Mouse (Mus musculus) adrenal gland, adult (tissue): ENCODE measurements around the gene Fbxo11.

Experiments
- DNase-seq, 2 experiments: peaks; one replicate each; pipeline ENCODE4 v3.0.0; 2022 to 2023; ENCODE audit warnings: low spot score in 1 of 2; ENCODE audit not compliant: inconsistent age in 2 of 2

Gene Fbxo11

GRCm38 (mm10) chr17:88067202-88067901 lies 2.3 kb upstream of the Fbxo11 start:
- DNase-seq, result peak in 1 of 2 experiments; percentile 42

DNA sequence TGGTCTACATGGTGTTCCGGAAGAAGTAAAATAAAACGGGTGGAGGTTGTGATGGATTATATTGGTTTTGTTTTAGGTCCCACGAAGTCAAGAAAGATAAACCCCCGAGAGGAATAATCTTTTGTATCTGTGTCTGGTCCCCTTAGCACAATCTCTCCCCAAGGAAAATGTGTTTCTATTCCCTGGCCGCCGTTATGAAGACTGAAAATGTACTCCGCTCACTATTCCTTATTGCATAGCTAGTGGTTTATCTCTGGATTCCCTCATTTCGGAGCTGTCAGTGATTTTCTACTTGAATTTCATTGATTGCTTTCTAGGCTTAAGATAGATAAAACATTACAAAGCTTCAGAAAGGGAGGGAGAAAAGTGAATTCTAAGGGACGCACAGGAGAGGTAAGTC lies 1.7 kb upstream of the Fbxo11 start:
- peak in 1 of 2 experiments; percentile 63 for DNase-seq

DNA sequence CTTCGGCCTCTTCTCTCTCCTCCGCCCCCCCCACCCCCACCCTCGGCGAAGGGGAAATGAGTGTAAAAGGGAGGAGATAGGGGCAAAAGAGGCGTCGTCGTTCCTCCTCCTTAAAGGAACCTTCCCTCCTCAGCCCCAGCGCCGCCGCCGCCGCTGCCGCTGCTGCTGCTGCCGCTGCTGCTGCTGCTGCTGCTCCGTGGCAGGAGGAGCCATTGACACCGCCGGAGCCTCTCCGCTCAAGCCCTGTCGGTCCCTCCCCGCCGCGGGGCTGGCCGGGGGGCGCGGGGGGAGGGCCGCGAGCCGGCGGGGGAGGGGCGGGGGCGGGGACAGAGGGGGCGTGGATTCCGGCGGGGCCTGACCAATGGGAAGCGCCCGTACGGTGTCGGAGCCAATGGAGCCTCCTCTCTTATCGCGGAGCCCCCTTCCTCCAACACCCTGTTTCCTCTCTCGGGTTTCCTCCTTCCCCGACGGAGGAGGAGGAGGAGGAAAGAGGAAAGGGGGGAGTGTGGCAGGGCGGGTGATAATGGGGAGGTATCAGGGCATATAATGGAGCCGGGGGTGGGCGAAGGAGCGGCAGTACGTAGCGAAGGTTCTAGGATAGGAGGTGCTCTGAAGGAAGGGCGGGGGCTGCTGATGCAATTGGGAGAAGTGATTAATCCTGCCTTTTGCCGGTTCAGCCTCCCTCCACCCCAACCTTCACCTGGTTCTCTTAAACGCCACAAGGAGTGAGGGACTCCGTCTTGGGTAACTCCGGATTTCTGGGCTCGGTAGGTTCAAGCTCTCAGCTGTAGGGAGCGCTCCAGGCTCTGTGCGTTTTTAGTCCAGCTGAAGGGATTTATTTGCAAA lies 933 bp upstream of the Fbxo11 start:
- DNase-seq, result peak; percentile 95 to 98

- DNase-seq, result peak; percentile 74 to 88
Observed at GRCm38 (mm10) chr17:88064347-88065030, 602 bp downstream of the Fbxo11 start.

GRCm38 (mm10) chr17:88063980-88064346 lies 1.1 kb downstream of the Fbxo11 start:
- peak; percentile 78 to 93 for DNase-seq

DNA sequence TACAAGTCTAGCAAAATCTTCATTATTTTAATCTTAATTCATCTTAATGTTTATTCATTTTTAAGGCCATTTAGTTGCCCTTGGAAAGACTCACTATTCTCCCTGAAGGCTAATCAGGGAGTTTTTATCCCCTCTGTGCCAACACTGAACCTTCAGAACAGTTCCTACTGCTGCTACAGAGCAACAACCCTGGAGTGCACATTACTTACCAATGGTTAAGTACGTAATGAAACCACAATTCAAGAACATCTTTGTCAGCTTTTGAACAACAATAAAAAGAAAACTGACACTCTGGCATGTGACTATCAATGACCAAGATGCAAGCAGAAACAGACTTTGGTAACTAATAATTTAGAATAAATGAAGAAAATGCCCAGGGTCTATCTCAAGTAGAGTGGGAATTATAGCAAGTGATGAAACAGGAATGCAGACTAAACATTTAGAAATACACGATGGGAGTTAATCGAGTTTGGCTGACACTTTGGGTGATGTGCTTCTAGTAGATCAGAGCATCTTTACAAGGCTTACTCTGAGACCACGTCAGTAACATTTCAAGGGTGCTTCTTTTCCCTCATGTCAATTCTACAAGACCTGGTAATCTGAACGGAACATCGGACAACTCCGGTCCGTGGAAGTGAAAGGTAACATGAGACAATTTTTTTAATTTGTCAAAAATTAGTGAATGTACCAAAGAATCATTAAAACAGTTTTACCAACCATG lies 2.1 kb downstream of the Fbxo11 start:
- DNase-seq, result peak in 1 of 2 experiments; percentile 55

DNA sequence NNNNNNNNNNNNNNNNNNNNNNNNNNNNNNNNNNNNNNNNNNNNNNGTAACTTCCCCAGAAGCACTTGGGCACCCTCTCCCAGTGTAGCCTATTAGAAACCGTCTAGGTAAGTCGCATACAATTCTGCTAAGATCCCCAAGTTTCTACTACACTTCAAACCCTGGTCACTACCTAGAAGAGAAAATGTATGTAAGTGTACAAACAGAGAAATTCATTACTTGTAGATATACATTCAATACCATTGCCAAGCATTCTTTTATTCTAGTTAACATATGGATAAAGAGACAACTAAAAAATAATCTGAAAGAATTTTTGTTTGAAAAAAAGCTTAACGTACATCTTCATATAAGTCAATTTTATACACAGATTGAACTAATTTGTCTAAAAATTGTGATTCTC lies 3.1 kb downstream of the Fbxo11 start:
- no peak for DNase-seq

DNA sequence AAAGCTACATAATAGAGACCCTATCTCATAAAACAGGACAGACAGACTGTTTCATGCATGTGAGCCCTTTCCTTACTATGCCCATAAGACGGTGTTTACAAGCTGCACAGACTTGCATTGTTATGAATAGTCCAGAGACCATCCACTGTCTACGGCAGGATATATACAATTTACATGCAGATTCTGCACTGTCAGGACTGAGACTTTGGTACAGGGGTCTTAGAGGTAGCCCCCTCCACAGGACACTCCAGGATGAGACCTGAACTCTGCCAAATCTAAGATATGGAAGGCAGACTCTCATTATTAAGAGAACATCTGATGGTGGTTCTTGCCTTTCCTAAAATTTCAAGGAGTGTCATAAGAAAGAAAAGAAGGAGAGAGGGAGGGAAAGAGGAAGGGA lies 6.8 kb downstream of the Fbxo11 start:
- DNase-seq, result peak in 1 of 2 experiments; percentile 28

GRCm38 (mm10) chr17:88057846-88058245 lies 7.2 kb downstream of the Fbxo11 start:
- DNase-seq, result peak in 1 of 2 experiments; percentile 34

- DNase-seq, result no peak
Observed at GRCm38 (mm10) chr17:88051679-88052078, 13.4 kb downstream of the Fbxo11 start.

DNA sequence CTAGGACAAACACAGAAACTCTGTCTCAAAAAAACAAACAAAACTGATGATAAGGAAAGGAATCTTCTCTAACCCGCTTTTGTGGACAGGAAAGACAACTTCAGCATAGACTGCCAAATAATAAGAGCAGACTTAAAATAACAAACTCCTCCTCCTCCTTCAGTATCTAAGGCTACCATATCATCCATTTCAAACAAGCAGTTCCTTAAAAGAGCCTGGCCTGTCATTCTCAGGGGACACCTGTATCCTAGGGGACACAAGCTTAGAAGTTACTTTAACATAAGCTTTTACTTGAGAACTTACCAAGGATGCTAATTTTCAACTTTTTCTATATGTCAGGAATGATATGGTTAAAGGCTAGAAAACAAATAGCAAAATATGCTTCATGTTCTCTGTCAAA lies 14.2 kb downstream of the Fbxo11 start:
- no peak for DNase-seq

GRCm38 (mm10) chr17:88050318-88050717 lies 14.8 kb downstream of the Fbxo11 start:
- no peak for DNase-seq

DNA sequence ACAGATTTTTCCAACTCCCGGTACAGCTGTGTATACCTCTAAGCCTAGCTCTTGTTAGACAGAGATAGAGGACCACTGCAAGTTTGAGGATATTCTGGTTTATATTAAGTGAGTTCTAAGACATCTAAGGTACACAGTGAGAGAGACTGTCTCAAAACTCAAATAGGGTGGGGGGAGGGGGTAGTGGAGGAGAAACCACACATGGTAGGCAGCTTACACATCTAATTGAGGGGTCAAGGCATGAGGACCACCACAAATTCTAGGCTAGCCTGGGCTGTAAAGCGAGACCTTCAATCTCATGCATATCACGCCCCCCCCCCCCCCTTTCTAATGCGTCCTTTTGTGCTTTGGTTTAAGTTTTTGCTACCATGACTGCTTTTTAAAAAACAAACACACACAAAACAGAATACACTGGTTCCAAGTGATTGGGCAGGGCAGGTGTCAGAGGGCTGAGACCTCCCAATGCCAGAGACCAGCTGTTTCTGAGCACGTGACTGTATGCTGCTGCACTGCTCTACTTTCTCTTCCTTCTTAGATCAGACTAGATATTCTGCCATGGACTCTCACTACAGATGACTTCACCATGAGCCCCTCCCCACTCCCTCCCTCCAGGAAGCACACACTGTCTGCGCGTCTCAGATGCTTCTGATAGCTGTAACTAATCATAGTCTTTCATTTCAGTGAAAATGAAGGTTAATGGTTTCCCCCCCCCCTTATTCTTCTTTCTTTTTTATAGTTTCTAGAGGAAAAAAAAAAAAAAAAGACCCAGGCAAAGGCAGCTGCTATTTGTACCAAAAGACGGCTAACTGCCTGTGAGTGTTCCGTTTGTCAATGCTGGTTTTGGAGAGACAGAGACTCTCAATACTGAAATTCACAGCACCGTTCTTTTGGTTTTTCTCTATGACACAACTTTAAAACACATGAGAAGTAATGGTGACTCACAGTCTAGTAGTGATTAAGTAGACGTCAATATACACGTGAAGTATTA lies 22.7 kb downstream of the Fbxo11 start:
- peak in 1 of 2 experiments; percentile 35 for DNase-seq

GRCm38 (mm10) chr17:88040810-88041209 lies 24.3 kb downstream of the Fbxo11 start:
- DNase-seq, result no peak

GRCm38 (mm10) chr17:88034418-88034817 lies 30.7 kb downstream of the Fbxo11 start:
- no peak for DNase-seq

DNA sequence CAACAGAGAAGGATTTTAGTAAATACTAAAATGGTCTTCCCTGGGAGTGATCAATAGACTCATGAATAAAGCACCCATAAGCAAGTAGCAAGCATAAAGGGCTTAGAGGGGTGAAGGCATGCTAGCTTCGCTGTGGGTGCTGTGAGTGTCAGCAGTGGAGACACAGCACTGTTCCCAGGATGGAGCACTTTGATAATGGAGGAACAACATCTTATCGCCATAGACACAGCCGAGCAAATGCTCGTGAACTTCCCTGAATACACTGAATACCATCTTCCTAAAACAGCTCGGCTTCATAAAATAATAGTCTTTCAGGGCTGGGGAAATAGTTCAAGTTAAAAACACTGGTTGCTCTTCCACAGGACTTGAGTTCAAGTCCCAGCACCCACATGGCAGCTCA lies 33.3 kb downstream of the Fbxo11 start:
- peak in 1 of 2 experiments; percentile 18 for DNase-seq

GRCm38 (mm10) chr17:88029194-88029970 lies 35.7 kb downstream of the Fbxo11 start:
- no peak for DNase-seq

DNA sequence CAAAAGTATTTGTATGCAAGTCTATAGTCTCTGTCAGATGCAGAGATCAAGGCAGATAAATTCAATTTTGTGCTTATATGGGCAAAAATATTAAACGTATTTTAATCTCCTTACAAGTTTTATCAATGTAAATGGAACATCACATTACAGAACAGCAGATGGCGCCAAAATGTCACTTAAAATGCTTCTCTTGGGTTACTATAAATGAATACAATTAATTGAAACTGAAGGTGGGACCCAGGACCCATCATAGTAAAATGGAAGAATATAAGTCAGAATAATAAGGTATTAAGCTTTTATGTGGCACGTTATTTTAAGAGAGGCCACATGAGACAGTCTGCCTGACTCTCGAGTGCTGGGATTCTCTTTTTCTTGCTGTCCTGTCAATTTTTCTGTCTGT lies 39.9 kb downstream of the Fbxo11 start:
- peak in 1 of 2 experiments; percentile 87 for DNase-seq

GRCm38 (mm10) chr17:88023924-88024323 lies 41.2 kb downstream of the Fbxo11 start:
- no peak for DNase-seq
